Mouse (Mus musculus) liver, adult 2 months (tissue): ENCODE data around the gene Dnmbp.
A peak's percentile ranks its signal among the peaks of the same experiment; 100 is the strongest.

Experiments used
- CTCF ChIP-seq: fragments of 200-500 bp; IDR thresholded peaks from 2 replicates; pipeline ENCODE4 v1.5.1; 2011; ENCODE audit warnings: low read depth, low read length, control low read depth
- POLR2A ChIP-seq: fragments of 200-500 bp; IDR thresholded peaks from 2 replicates; pipeline ENCODE4 v1.6.1; 2011; ENCODE audit warnings: low read length, control low read depth; ENCODE audit not compliant: insufficient read depth; ENCODE audit errors: extremely low read depth

GRCm38 (mm10) chr19:43961185-43961584 is 21.2 kb upstream of the Dnmbp start:
- TF ChIP-seq CTCF = peak; percentile 59
- no peak for TF ChIP-seq POLR2A
